Mouse (Mus musculus) midbrain, embryonic 12.5 days (tissue): Measurements from ENCODE around the gene Cd276. TPM values are rescaled to one million over a fixed set of nuclear protein-coding genes. Genes with fewer than 3 reads are reported as not detected.
"Not testable (repeated sequence)": the region's sequence is repeated elsewhere in the genome, so short reads cannot be mapped to it uniquely, and the experiment has no call there.

Experiments
- ATAC-seq: fragments of 200-750 bp; cut with Nextera tagmentation; 2 replicates; pipeline ENCODE4 v1.8.0; 2017; ENCODE audit warnings: low read depth, moderate TSS enrichment, moderate library complexity; ENCODE audit not compliant: low FRiP score
- H3K27ac ChIP-seq: fragments of 300-500 bp; sonication (generic); replicated peaks from 2 replicates; pipeline ENCODE4 v1.5.1; 2016; ENCODE audit warnings: mild to moderate bottlenecking
- H3K27me3 ChIP-seq: fragments of 300-500 bp; sonication (generic); 2 replicates; pipeline ENCODE4 v1.6.1; 2016; ENCODE audit warnings: mild to moderate bottlenecking
- H3K36me3 ChIP-seq: fragments of 300-500 bp; sonication (generic); 2 replicates; pipeline ENCODE4 v1.6.1; 2016
- H3K4me1 ChIP-seq: fragments of 300-500 bp; sonication (generic); 2 replicates; pipeline ENCODE4 v1.6.1; 2016
- H3K4me2 ChIP-seq: fragments of 300-500 bp; sonication (generic); replicated peaks from 2 replicates; pipeline ENCODE4 v1.6.1; 2016; ENCODE audit warnings: mild to moderate bottlenecking, moderate library complexity
- H3K4me3 ChIP-seq: fragments of 300-500 bp; sonication (generic); 2 replicates; pipeline ENCODE4 v1.5.1; 2016; ENCODE audit warnings: mild to moderate bottlenecking
- H3K9ac ChIP-seq: fragments of 300-500 bp; sonication (generic); replicated peaks from 2 replicates; pipeline ENCODE4 v1.6.1; 2016; ENCODE audit warnings: mild to moderate bottlenecking, moderate library complexity
- H3K9me3 ChIP-seq: fragments of 300-500 bp; sonication (generic); 2 replicates; pipeline ENCODE4 v1.6.1; 2016; ENCODE audit warnings: mild to moderate bottlenecking
- WGBS: fragments of 180-500 bp; shearing (Covaris S2); methylation state at CpG from one replicate; pipeline ENCODE4 v1.1.7; 2016; 5-methylcytosine and 5-hydroxymethylcytosine counted together
- polyA plus RNA-seq: library from polyadenylated mRNA; unstranded; fragments of >200 nt; fragmentation: Nextera tagmentation; extraction: Ambion mirVana; gene quantifications from 2 replicates; pipeline ENCODE4 v1.2.1, GENCODE M21; 2016

Gene Cd276
- 32.1 and 36.1 TPM in 2 replicates for polyA plus RNA-seq

DNA sequence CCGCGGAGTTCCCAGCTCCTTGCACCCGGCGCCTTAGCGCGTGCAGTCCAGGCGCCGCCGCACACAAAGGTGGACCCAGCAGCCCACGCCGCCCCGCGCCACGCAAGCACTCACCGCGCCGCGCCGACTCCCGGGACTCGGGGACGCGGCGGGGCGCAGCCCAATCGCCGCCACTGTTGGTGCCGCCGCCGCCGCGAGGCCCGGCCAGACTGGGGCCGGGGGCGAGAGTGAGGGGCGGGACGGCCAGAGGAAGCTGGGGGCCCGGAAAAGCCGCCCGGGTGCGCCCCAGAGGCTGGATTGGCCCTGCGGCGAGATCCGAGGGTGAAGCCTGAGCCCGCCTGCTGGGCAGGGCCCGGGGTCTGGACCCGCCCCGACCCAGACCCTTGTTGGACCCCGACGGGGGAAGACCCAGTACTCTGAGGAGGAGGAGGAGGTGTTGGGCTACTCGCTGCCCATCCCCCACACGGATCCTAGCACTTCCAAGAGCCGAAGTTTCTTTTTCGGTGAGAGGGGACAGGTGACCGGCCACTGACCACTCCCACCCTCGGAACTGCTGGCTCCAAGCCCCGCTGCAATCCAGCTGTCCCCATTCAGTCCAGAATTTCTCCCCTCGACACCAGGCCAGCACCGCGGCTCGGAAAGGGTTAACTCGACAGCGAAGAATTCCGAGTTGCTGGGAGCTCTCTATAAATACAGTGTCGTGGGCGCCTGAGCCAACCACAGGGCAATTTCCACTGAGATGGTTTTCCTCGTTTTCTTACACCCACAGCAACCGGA lies at the start of gene Cd276:
Gene Cd276 (minus strand): TSS at position 530 of the 777 bp plus-strand sequence.
- Histone ChIP-seq H3K4me2 (peak within 1 kb of the TSS; percentile 90), H3K4me1 (peaks cover 16% of the 10 kb centered on the region), H3K27me3 (peaks cover 3% of the 10 kb centered on the region; the same call in 1 of the 2 replicates), H3K9ac (peak within 1 kb of the TSS; percentile 95), H3K9me3 (no peaks in the 10 kb centered on the region), H3K36me3 (no peaks in the 10 kb centered on the region), H3K4me3 (peak within 1 kb of the TSS; percentile 90), H3K27ac (peak within 1 kb of the TSS; percentile 96)
- WGBS, result 0% methylated on average over 68 of the region's 68 CpGs
- ATAC-seq, result peak; percentile 77

GRCm38 (mm10) chr9:58595313-58595712 lies 40.1 kb upstream of the Cd276 start:
- Histone ChIP-seq H3K9me3 (no peaks in the 10 kb centered on the region), H3K36me3 (no peaks in the 10 kb centered on the region), H3K4me1 (no peaks in the 10 kb centered on the region), H3K4me3 (no peak overlapping the region), H3K9ac (no peak overlapping the region), H3K4me2 (no peak overlapping the region), H3K27ac (no peak overlapping the region), H3K27me3 (no peaks in the 10 kb centered on the region)
- 100% methylated on average over 1 of the region's 1 CpGs for WGBS
- ATAC-seq, result no peak

DNA sequence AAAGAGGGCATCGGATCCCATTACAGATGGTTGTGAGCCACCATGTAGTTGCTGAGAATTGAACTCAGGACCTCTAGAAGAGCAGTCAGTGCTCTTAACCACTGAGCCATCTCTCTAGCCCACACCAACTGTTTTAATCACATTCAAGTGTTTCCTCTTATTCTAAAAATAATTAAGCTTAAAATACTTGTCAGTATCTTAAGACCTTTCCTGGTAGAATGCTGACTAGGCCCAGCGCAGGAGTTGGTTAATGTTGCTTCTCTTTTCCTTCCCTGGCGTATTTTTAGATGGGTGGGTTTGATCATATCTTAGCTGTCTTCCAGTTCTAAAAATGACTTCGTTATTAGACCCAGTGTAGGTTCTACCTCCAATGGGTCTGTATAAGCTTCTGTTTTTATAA lies 33.4 kb upstream of the Cd276 start:
- WGBS, result 86% methylated on average over 4 of the region's 4 CpGs
- Histone ChIP-seq H3K9me3 (no peaks in the 10 kb centered on the region), H3K4me1 (peaks cover 4% of the 10 kb centered on the region), H3K36me3 (no peaks in the 10 kb centered on the region), H3K4me3 (no peak overlapping the region), H3K9ac (no peak overlapping the region), H3K27me3 (no peaks in the 10 kb centered on the region), H3K4me2 (no peak overlapping the region), H3K27ac (no peak overlapping the region)
- ATAC-seq, result no peak

DNA sequence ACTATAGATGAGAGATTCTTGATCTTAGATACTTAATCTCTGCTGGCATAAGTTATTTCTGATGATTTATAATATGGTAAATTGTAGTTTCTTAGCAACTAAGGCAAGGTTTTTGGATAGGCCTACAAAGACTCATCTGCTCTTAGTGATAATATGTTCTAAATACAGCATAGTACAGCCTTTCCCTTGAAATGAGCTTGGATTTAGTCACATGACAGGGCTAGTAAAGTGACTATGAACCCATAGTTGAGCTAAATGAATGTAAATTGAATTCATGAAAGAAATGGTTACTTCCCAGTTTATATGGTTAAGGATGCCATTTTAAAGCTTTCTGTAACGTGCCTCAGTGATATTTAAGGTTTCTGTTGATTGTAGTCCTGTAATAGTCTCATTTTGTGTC lies 29.1 kb upstream of the Cd276 start:
- Histone ChIP-seq H3K4me3 (no peak overlapping the region), H3K27ac (no peak overlapping the region), H3K4me1 (peaks cover 14% of the 10 kb centered on the region), H3K4me2 (no peak overlapping the region), H3K36me3 (no peaks in the 10 kb centered on the region), H3K9ac (no peak overlapping the region), H3K27me3 (no peaks in the 10 kb centered on the region), H3K9me3 (no peaks in the 10 kb centered on the region)
- no peak for ATAC-seq
- 76% methylated on average over 1 of the region's 1 CpGs for WGBS

GRCm38 (mm10) chr9:58583267-58583641 lies 28.0 kb upstream of the Cd276 start:
- WGBS, result 2% methylated on average over 8 of the region's 8 CpGs
- peak overlapping the region; percentile 74 for H3K4me2 ChIP-seq
- ATAC-seq, result no peak
- peak overlapping the region; percentile 89 for H3K4me3 ChIP-seq
- H3K36me3 ChIP-seq, result no peaks in the 10 kb centered on the region
- H3K27me3 ChIP-seq, result no peaks in the 10 kb centered on the region
- H3K27ac ChIP-seq, result peak overlapping the region; percentile 98
- H3K4me1 ChIP-seq, result peaks cover 14% of the 10 kb centered on the region
- H3K9ac ChIP-seq, result peak overlapping the region; percentile 98
- H3K9me3 ChIP-seq, result no peaks in the 10 kb centered on the region

DNA sequence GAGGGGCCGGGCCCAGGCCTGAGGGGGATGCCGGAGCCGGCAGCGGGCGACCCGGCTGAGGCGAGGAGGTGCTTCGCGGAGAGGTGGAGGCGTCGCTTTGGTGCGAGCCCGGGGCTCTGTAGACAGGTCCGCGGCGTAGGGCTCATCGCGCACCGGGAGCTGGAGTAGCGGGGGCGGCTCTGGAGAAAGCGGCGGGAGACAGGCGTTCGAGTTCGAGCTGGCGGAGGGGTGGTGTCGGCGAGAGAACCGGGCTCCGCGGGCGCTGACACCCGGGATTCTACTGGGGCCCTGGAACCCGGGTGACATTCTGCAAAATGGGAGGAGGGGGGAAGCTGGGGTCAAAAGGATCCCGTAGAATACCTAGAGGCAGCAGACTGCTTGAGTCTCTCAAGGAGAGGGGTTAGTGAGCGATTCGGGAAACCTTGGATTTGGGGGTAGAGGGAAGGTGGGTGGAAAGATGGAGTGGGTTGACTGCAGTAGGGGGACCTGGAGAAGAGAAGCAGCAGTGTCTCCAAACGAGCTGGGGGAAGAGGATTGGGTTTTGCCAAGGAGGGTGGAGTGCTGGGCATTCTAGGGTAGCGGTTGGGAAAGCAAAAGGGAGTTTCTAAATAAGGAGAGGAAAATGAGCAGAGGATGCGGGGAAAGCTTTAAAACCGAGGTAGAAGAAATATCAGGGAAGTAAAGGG lies 27.5 kb upstream of the Cd276 start:
- WGBS, result 1% methylated on average over 42 of the region's 42 CpGs

DNA sequence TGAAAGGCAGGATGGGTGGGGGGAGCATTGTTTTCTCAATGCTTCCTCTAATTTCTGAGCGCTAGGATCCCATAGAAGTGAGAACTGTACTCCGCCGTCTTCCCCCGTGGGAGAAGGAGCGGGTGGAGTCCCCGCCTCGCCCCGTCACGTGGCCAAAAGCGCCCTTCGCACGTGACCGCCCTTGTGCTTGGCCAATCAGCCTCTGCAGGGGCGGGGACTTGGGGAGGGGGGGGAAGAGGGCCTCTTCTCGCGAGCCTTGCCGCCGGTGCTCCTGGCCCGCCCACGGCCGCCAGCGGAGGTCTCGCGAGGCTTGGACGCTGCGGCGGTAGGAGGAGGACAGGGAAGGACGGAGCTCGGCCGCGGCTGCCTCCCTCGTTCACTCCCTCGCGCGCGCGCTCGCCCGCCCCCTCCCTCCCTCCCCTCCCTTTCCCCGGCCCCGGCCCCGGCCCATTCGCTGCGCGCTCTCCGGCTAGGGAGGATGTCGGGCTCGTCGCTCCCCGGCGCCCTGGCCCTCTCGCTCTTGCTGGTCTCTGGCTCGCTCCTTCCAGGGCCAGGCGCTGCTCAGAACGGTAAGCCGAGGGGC lies 26.8 kb upstream of the Cd276 start, which contains the start of gene Nptn:
Gene Nptn (plus strand): TSS at position 283 of the 583 bp plus-strand sequence.
- no peaks in the 10 kb centered on the region for H3K27me3 ChIP-seq

More for the DNA sequence above, 27.5 kb upstream of the Cd276 start:
- H3K27me3 ChIP-seq, result no peaks in the 10 kb centered on the region
- peak overlapping the region; percentile 98 for H3K27ac ChIP-seq
- H3K36me3 ChIP-seq, result no peaks in the 10 kb centered on the region
- peak; percentile 72 for ATAC-seq
- peaks cover 14% of the 10 kb centered on the region for H3K4me1 ChIP-seq
- peak overlapping the region; percentile 74 for H3K4me2 ChIP-seq
- peak overlapping the region; percentile 89 for H3K4me3 ChIP-seq
- no peaks in the 10 kb centered on the region for H3K9me3 ChIP-seq
- H3K9ac ChIP-seq, result peak overlapping the region; percentile 98

DNA sequence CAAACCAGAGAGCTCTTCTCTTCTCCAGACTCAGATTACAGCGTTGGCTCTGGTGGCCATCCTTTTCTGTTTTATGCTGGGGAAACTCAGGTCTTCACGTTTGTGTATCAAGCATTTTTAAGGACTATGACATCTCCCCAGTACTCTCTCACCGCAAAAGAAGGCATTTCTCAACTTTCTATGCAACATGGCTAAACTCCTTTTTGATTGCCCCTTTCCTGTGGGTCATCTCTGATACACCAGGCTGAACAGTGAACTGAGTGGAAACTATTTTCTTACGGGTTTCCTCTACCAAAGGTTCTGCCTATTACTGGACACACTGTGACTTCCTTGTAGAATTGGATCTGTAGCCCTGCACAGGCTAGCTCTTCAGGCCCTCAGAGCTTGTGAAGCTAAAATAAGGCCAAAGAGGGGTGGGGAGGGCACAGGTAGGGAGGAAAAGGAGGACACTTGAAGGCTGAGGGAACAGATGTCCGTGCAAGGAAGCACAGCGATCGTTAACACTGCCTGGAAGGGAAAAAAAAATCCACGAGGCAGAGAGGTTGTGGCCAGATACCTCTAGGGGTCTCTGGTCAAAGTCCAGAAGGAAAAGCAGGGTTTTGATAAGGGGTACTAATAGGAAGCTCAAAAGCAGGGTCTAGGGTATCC lies 26.2 kb upstream of the Cd276 start:
- peak overlapping the region; percentile 63 for H3K4me2 ChIP-seq
- H3K9ac ChIP-seq, result peak overlapping the region; percentile 59
- H3K9me3 ChIP-seq, result no peaks in the 10 kb centered on the region
- peak overlapping the region; percentile 89 for H3K4me3 ChIP-seq
- peak overlapping the region; percentile 67 for H3K27ac ChIP-seq
- H3K4me1 ChIP-seq, result peaks cover 14% of the 10 kb centered on the region
- no peak for ATAC-seq
- WGBS, result 35% methylated on average over 8 of the region's 8 CpGs
- no peaks in the 10 kb centered on the region for H3K36me3 ChIP-seq
- H3K27me3 ChIP-seq, result no peaks in the 10 kb centered on the region

More for the DNA sequence above, 26.8 kb upstream of the Cd276 start, which contains the start of gene Nptn:
- Histone ChIP-seq H3K9me3 (no peaks in the 10 kb centered on the region), H3K4me1 (peaks cover 14% of the 10 kb centered on the region), H3K36me3 (no peaks in the 10 kb centered on the region), H3K4me2 (peak within 1 kb of the TSS; percentile 74), H3K9ac (peak within 1 kb of the TSS; percentile 98), H3K4me3 (peak within 1 kb of the TSS; percentile 89), H3K27ac (peak within 1 kb of the TSS; percentile 98)
- WGBS, result 0% methylated on average over 53 of the region's 56 CpGs
- peak; percentile 98 for ATAC-seq

- ATAC-seq, H3K36me3 ChIP-seq, H3K9me3 ChIP-seq, H3K4me3 ChIP-seq, H3K4me2 ChIP-seq, H3K9ac ChIP-seq, H3K27me3 ChIP-seq, H3K27ac ChIP-seq: not testable (repeated sequence)
- H3K4me1 ChIP-seq, result peaks cover 14% of the 10 kb centered on the region
- 76% methylated on average over 10 of the region's 10 CpGs for WGBS
Measured at GRCm38 (mm10) chr9:58580453-58581195, 25.4 kb upstream of the Cd276 start.

DNA sequence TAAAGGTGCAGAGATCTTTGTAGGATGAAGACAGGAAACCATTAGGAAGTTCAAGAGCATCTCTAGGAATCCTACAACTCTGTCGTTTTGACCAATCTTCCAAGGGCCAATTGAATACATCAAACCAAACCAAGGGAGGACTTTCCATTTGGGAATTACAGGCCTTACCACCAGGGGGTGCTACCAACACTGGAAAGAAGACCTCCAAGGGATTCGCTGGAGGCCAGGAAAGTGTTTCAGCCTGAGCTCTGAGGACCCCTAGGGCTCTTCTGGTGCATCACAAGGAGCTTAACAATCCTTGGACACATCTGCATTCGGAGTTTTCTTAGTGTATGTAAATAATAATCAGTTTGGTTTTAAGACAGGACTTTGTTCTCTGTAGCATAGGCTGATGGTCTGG lies 23.4 kb upstream of the Cd276 start:
- no peak for ATAC-seq
- Histone ChIP-seq H3K9me3 (no peaks in the 10 kb centered on the region), H3K36me3 (no peaks in the 10 kb centered on the region), H3K4me3 (no peak overlapping the region), H3K4me1 (peaks cover 10% of the 10 kb centered on the region), H3K27ac (no peak overlapping the region), H3K9ac (no peak overlapping the region), H3K27me3 (no peaks in the 10 kb centered on the region), H3K4me2 (no peak overlapping the region)
- WGBS, result 29% methylated on average over 3 of the region's 3 CpGs

- Histone ChIP-seq H3K27ac (no peak overlapping the region), H3K4me3 (no peak overlapping the region), H3K36me3 (no peaks in the 10 kb centered on the region), H3K9me3 (no peaks in the 10 kb centered on the region), H3K4me1 (no peaks in the 10 kb centered on the region), H3K27me3 (no peaks in the 10 kb centered on the region), H3K9ac (no peak overlapping the region), H3K4me2 (no peak overlapping the region)
- ATAC-seq, result no peak
- WGBS, result 85% methylated on average over 1 of the region's 1 CpGs
Measured at GRCm38 (mm10) chr9:58571001-58571400, 15.8 kb upstream of the Cd276 start.
